Mouse (Mus musculus) lung, postnatal 0 days (tissue): Measurements from ENCODE around the gene Meis2.

Source experiments
- CTCF ChIP-seq: IDR thresholded peaks from 2 replicates; pipeline ENCODE4 v1.5.1; 2016; ENCODE audit warnings: antibody characterized with exemption, mild to moderate bottlenecking
- EP300 ChIP-seq: IDR thresholded peaks from 2 replicates; pipeline ENCODE4 v1.6.1; 2016; ENCODE audit warnings: antibody characterized with exemption, mild to moderate bottlenecking, control low read depth

DNA sequence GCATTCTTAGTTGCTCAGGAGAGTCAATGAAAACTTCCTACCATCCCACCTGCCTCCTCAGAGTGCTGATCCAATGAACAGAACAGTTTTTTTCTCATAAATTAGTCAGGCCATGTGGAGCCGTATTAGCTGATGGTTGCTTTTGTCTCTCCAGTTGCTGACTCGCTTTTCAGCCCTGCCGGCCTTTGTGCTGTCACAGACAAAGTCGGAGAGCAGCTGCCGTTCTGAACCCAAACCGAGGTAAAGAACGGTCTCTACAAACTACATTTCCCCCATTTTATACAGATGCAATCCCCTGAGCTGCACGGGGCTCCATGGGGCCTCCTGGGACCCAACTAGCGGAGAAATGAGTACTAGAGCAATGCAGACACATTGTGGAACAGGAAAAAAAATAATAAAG, 45.7 kb downstream of the Meis2 start:
- no peak for TF ChIP-seq CTCF
- no peak for TF ChIP-seq EP300
